Mouse (Mus musculus) thymus, postnatal 36 days (tissue): ENCODE results near the gene Gm10837.

ENCODE experiments used
- DNase-seq, 2 experiments: peaks; one replicate each; pipeline ENCODE4 v3.0.0; 2022; ENCODE audit warnings: mixed read lengths in 2 of 2

The Gm10837 gene

GRCm38 (mm10) chr14:122464763-122465741 lies 25.3 kb upstream of the Gm10837 start, which contains the start of gene Zic5:
TSS of gene Zic5 (minus strand) at chr14:122465677.
- no peak for DNase-seq

GRCm38 (mm10) chr14:122465931-122466490 lies 24.4 kb upstream of the Gm10837 start:
- DNase-seq = no peak

- no peak for DNase-seq
Measured at GRCm38 (mm10) chr14:122466756-122467362, 23.5 kb upstream of the Gm10837 start.

- DNase-seq = no peak
Measured at GRCm38 (mm10) chr14:122467926-122468841, 22.2 kb upstream of the Gm10837 start.

DNA sequence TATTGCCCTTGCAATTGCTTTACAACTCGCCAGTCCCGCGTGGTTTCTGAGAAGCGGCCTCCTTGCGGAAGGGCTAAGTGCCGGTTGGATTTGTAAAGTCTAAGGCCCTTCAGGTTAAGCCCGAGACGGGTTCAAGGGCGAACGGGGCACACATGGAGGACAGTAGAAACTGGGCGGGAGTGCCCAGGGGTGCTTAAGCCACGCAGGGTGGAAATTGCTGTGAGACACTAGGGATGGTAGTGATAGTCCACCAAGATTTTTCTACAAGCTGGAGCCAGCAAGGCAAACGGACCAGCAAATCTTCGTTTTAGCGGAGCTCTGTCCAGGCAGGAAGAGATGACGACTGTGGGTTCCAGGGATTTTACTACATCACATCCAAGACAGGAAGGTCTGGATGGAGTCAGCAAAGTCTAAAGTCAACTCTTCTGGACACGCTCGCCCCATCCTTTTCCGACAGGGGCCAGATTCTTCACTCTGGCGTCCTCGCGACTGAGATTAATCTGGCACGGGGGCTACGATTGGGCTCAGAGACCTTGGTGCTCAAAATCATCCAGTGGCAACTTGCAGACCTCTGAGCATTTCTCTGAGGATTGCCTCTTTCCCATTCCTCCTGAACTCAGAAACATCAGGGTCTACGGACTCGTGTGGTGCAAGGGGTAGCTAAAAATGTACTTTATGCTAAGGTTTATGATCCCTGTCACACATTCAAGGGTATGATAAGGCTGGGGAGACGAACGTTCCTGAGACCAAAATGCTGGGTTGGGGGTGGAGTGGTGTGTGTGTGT lies 21.2 kb upstream of the Gm10837 start:
- DNase-seq = no peak

DNA sequence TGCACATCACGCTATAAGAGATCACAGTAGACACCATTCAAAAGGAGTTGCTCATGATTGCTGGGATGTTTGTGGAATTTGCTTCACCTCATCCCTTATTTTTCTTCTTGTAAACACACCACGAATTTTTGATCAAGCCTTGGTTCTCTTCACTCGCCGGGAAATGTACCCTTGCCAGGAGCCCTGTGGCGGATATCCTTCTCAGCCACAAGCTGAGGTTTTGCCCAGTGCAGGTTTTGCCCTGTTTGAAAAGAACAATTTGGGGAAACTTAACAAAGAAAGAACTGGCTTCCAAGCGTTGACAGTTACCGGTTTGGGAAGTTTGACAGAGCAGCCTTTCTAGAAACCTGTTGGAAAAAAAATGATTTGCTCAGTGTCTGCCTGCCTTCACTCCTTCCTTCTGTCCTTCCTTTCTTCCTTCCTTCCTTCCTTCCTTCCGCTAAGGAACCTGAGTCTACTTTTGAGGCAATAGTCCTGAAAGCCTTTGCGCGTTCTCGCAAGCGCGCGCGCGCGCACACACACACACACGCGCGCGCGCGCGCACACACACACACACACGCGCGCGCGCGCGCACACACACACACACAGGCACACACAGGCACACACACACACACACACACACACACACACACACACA lies 18.8 kb upstream of the Gm10837 start:
- DNase-seq = no peak

- DNase-seq = no peak
Measured at GRCm38 (mm10) chr14:122472161-122472560, 18.2 kb upstream of the Gm10837 start.

GRCm38 (mm10) chr14:122472647-122473046 lies 17.7 kb upstream of the Gm10837 start:
- no peak for DNase-seq

- no peak for DNase-seq
Measured at GRCm38 (mm10) chr14:122473211-122473751, 17.1 kb upstream of the Gm10837 start.

- no peak for DNase-seq
Measured at GRCm38 (mm10) chr14:122474041-122474890, 16.1 kb upstream of the Gm10837 start.

DNA sequence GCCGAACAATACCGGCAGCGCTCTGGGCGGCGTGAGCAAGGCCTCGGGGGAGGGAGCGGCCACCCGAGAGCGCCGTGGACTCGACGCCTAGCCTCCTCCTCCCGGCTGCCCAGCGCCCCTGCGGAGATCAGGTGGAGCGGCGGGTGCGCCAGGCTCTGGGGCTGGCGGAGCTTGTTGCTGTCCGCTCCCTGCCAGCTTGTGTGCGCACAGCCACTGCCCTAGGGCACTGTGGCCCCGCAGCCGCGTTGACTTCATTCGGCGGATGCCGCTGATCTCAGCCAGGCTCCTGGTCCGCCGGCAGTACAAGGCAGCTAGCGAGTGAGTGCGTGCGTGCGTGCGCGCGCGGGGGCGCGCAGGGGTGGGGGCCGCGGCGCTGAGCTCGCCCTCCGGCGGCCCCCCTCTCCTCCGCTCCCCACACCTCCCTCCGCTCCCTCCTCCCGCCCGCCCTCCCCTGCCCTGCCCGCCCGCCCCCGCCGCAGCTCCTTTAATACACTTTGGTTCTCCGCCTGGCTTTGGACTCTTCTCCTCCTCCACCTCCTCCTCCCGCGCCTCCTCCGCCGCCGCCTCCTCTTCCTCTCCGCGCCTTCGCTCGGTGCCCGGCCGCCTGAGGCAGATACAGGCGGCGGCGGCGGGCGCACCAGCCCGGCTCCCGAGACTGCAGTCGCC lies 15.4 kb upstream of the Gm10837 start, which contains the start of gene Zic2:
Gene Zic2, plus strand, starts transcription at position 545 of the 666 bp plus-strand sequence.
- no peak for DNase-seq

- no peak for DNase-seq
Measured at GRCm38 (mm10) chr14:122475557-122476040, 14.8 kb upstream of the Gm10837 start.

GRCm38 (mm10) chr14:122476041-122476821 lies 14.2 kb upstream of the Gm10837 start:
- DNase-seq = no peak

DNA sequence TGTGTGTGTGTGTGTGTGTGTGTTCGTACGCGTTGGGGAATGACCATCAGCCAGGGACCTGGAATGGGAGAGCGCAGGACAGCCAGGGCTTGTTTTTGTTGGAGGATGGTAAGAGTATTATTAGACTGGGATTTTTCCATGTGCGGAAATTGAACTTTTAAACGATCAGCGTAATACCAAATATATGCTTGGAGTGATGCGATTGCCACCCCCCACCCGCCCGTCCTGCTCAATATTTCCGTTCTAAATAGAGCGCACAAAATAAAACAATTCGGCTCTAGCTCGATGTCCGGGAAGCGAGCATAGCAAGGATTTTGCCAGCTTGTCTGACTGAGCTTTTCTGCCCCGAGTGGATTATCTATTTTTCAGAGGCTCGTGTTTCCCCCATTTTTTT lies 13.6 kb upstream of the Gm10837 start:
- no peak for DNase-seq

DNA sequence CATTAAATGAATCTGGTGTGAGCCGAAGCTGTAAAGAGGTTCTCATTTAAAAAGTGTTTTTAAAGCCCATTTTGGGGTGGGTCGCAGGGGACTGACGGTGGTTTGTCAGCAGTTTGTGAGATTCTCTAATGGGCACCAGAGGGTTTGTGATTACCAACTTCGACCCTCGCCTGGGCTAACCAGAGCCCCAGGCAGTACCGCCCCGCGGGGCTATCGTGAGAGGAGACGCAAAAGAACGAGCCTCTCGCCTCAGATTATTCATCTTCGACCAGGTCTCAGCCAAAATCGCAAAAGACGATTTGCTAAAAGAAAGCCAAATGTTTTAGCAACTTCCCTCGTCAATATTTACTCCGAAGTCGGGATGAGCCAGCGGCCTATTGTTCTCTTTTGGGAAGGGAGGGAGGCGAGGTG lies 13.1 kb upstream of the Gm10837 start:
- no peak for DNase-seq

- DNase-seq = no peak
Measured at GRCm38 (mm10) chr14:122477971-122478573, 12.3 kb upstream of the Gm10837 start.

DNA sequence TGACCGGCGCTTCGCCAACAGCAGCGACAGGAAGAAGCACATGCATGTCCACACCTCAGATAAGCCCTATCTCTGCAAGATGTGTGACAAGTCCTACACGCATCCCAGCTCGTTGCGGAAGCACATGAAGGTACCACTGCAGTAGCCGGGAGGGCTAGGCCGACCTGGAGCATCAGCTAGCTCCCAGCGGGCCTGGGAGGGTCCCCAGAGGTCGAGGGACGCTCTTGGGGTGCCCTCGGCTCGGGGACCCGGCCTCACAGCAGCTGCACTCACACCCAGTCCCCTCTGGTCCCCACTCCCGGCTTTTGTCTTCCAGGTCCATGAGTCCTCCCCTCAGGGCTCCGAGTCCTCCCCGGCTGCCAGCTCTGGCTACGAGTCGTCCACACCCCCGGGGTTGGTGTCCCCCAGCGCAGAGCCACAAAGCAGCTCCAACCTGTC lies 11.8 kb upstream of the Gm10837 start:
- DNase-seq = no peak
